18 mouse cellular contexts compared by ENCODE assay signal in the genomic region with DNA sequence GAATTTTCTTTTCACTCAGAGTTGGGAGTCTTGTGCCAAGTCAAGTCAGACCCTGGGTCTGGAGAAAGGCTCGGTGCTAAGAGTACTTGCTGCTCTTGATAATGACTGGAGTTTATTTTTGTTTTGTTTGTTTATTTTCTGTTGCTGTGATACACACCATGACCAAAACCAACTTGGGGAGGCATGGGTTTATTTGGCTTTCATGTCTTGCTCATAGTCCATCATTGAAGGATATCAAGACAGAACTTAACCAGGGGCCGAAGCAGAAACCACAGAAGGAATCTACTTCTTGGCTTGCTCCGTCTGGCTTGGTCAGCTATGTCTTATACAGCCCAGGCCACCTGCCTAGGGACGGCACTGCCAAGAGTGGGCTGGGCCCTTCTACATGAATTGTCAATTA.
"Had no signal": no experiment of that assay in that cellular context is flagged by ENCODE, and none has a peak within 500 bp of the region (broad histone marks: within the 10 kb centered on the region; RNA-seq: fewer than 3 reads in every experiment).

No protein-coding gene starts in this region.

- H3K27me3 ChIP-seq: limb, embryonic 12.5 days; limb, embryonic 15.5 days; liver, embryonic 13.5 days; megakaryocyte, embryonic 14.5 days; midbrain, embryonic 13.5 days; neural tube, embryonic 13.5 days had no signal

- ATAC-seq: midbrain, embryonic 13.5 days; midbrain, embryonic 16.5 days had no signal

- DNase-seq: kidney, postnatal 14 days; kidney, postnatal 4 days; left cerebral cortex, postnatal 4 days; liver, embryonic 13.5 days; lung, embryonic 14.5 days; lung, postnatal 10 days; lung, postnatal 36 days; retina, postnatal 1 day; thymus, adult 18-20 months; thymus, postnatal 36 days had no signal

- H3K4me1 ChIP-seq: limb, embryonic 12.5 days; neural tube, embryonic 13.5 days had no signal

- H3K27ac ChIP-seq: limb, embryonic 12.5 days; limb, embryonic 15.5 days; liver, embryonic 13.5 days; midbrain, embryonic 10.5 days; midbrain, embryonic 13.5 days; neural tube, embryonic 13.5 days had no signal

- H3K4me2 ChIP-seq: limb, embryonic 12.5 days; limb, embryonic 15.5 days; liver, embryonic 13.5 days; lung, embryonic 14.5 days; midbrain, embryonic 13.5 days; neural tube, embryonic 13.5 days had no signal

- H3K36me3 ChIP-seq: limb, embryonic 12.5 days; liver, embryonic 13.5 days; midbrain, embryonic 10.5 days; midbrain, embryonic 13.5 days; neural tube, embryonic 13.5 days had no signal

- H3K9ac ChIP-seq: limb, embryonic 12.5 days; limb, embryonic 15.5 days; liver, embryonic 13.5 days; lung, embryonic 14.5 days; midbrain, embryonic 13.5 days; neural tube, embryonic 13.5 days had no signal

- H3K4me3 ChIP-seq: limb, embryonic 12.5 days; limb, embryonic 15.5 days; liver, embryonic 13.5 days; megakaryocyte, embryonic 14.5 days; midbrain, embryonic 10.5 days; midbrain, embryonic 13.5 days; myocyte; neural tube, embryonic 13.5 days had no signal

- H3K9me3 ChIP-seq: limb, embryonic 12.5 days; limb, embryonic 15.5 days; liver, embryonic 13.5 days; megakaryocyte, embryonic 14.5 days; midbrain, embryonic 10.5 days; midbrain, embryonic 13.5 days; neural tube, embryonic 13.5 days had no signal
